ENCODE assay signal across 24 mouse cellular contexts in the genomic region with DNA sequence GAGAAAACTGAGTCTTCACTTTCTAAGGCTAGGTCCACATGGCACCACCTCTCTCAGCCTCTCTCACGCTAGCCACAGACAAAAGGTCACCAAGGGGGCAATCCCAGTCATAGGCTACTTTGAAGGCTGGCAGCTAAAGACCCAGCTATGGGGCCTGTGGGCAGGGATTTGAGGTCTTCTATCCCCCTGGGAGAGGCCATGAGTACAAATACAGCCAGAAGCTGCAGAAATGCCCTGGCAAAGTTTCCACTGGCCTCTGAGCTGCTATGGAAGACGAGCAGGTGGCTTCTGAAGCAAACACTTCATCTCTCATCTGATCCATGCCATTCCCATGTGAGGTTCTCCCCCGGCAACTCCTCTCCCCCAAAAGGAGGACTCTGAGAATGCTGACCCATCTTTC. TPM values are rescaled to one million over a fixed set of nuclear protein-coding genes. Genes with fewer than 3 reads are reported as not detected.
DNase-seq lines count a peak whose midpoint lies in the region; ATAC-seq and TF ChIP-seq lines count a peak whose summit lies in the region.
"Had no signal": no experiment of that assay in that cellular context is flagged by ENCODE, and none has a peak within 500 bp of the region (broad histone marks: within the 10 kb centered on the region; RNA-seq: fewer than 3 reads in every experiment).

No protein-coding gene starts in this region.

- no peak for TF ChIP-seq POLR2A in bone marrow macrophage, adult 2 months (IDR thresholded peaks at IDR 0.05; ENCODE audit: borderline replicate concordance, low read depth, low read length)

- no peak for TF ChIP-seq EP300 in lung, postnatal 0 days (IDR thresholded peaks at IDR 0.05)

- no peaks in the 10 kb centered on the region for H3K36me3 ChIP-seq in lung, embryonic 14.5 days (ENCODE audit: insufficient read depth)
- H3K36me3 ChIP-seq in lung, postnatal 0 days (ENCODE audit: insufficient read depth, low read length) = no peaks in the 10 kb centered on the region
- no peaks in the 10 kb centered on the region for H3K36me3 ChIP-seq in intestine, postnatal 0 days (ENCODE audit: control insufficient read depth, insufficient read depth)
- H3K36me3 ChIP-seq: forebrain, embryonic 10.5 days; hindbrain, embryonic 10.5 days; hindbrain, embryonic 13.5 days had no signal

- no peaks in the 10 kb centered on the region for H3K9me3 ChIP-seq in lung, embryonic 14.5 days (ENCODE audit: low read depth, low read length)
- no peaks in the 10 kb centered on the region for H3K9me3 ChIP-seq in lung, postnatal 0 days (ENCODE audit: low read length)
- H3K9me3 ChIP-seq in intestine, postnatal 0 days (ENCODE audit: control insufficient read depth) = no peaks in the 10 kb centered on the region
- H3K9me3 ChIP-seq: forebrain, embryonic 10.5 days; forebrain, embryonic 13.5 days; hindbrain, embryonic 10.5 days; hindbrain, embryonic 13.5 days had no signal

- peak; percentile 12 for DNase-seq in lung, embryonic 14.5 days
- DNase-seq in lung, postnatal 0 days (ENCODE audit: low spot score) = no peak
- peak; percentile 48 for DNase-seq in lung, postnatal 36 days
- DNase-seq in lung, adult 18-20 months = no peak
- no peak for DNase-seq in heart, postnatal 4 days
- DNase-seq: adrenal gland, adult 2 months; adrenal gland, postnatal 14 days; cerebellum, adult 11-12 months; cerebellum, adult 9-10 months; cerebellum, postnatal 14 days; forebrain, postnatal 0 days; gastrocnemius, adult 2 months; gastrocnemius, postnatal 14 days; heart, adult 11 months had no signal

- H3K4me2 ChIP-seq in lung, embryonic 14.5 days = no peak overlapping the region
- H3K4me2 ChIP-seq in lung, postnatal 0 days (replicated peaks; ENCODE audit: low read depth, low read length) = no peak overlapping the region
- no peak overlapping the region for H3K4me2 ChIP-seq in intestine, postnatal 0 days (replicated peaks; ENCODE audit: low read depth)
- H3K4me2 ChIP-seq: forebrain, embryonic 13.5 days; heart, embryonic 11.5 days; hindbrain, embryonic 13.5 days had no signal

- H3K4me3 ChIP-seq in lung, embryonic 14.5 days (ENCODE audit: low read depth, low read length) = no peak overlapping the region
- no peak overlapping the region for H3K4me3 ChIP-seq in lung, postnatal 0 days (ENCODE audit: low read depth, low read length)
- no peak overlapping the region for H3K4me3 ChIP-seq in bone marrow macrophage, adult 2 months (ENCODE audit: insufficient read depth, low read length)
- H3K4me3 ChIP-seq in intestine, postnatal 0 days (ENCODE audit: low read depth, low read length) = no peak overlapping the region
- H3K4me3 ChIP-seq: forebrain, embryonic 10.5 days; forebrain, embryonic 13.5 days; gastrocnemius, adult 2 months; hindbrain, embryonic 10.5 days; hindbrain, embryonic 13.5 days had no signal

- ATAC-seq in lung, embryonic 14.5 days (ENCODE audit: insufficient read depth) = no peak
- no peak for ATAC-seq in lung, postnatal 0 days
- ATAC-seq in intestine, postnatal 0 days = no peak
- ATAC-seq: forebrain, embryonic 13.5 days; forebrain, postnatal 0 days; hindbrain, embryonic 16.5 days had no signal

- 50% methylated on average over 3 of the region's 3 CpGs for WGBS in lung, embryonic 14.5 days
- WGBS in lung, postnatal 0 days = 40% methylated on average over 3 of the region's 3 CpGs
- WGBS in intestine, postnatal 0 days = 65% methylated on average over 3 of the region's 3 CpGs

- H3K27me3 ChIP-seq in lung, embryonic 14.5 days (ENCODE audit: insufficient read depth, low read length) = no peaks in the 10 kb centered on the region
- no peaks in the 10 kb centered on the region for H3K27me3 ChIP-seq in lung, postnatal 0 days (replicated peaks; ENCODE audit: insufficient read depth, low read length)
- no peaks in the 10 kb centered on the region for H3K27me3 ChIP-seq in intestine, postnatal 0 days (replicated peaks; ENCODE audit: control insufficient read depth, insufficient read depth, low read length)
- H3K27me3 ChIP-seq: forebrain, embryonic 13.5 days had no signal

- TF ChIP-seq CTCF in lung, embryonic 14.5 days (IDR thresholded peaks at IDR 0.05; ENCODE audit: low read depth) = no peak
- TF ChIP-seq CTCF in lung, postnatal 0 days (IDR thresholded peaks at IDR 0.05) = no peak
- TF ChIP-seq CTCF in bone marrow macrophage, adult 2 months (IDR thresholded peaks at IDR 0.05; ENCODE audit: low read depth, low read length) = no peak
- TF ChIP-seq CTCF in intestine, postnatal 0 days (IDR thresholded peaks at IDR 0.05; ENCODE audit: low read depth) = no peak

- no peak overlapping the region for H3K9ac ChIP-seq in lung, embryonic 14.5 days
- no peak overlapping the region for H3K9ac ChIP-seq in lung, postnatal 0 days (replicated peaks; ENCODE audit: low read depth)
- H3K9ac ChIP-seq in intestine, postnatal 0 days (ENCODE audit: low read depth, low read length) = no peak overlapping the region
- H3K9ac ChIP-seq: forebrain, embryonic 13.5 days; forebrain, postnatal 0 days; hindbrain, embryonic 13.5 days had no signal

- H3K4me1 ChIP-seq in lung, embryonic 14.5 days (ENCODE audit: insufficient read depth) = no peaks in the 10 kb centered on the region
- no peaks in the 10 kb centered on the region for H3K4me1 ChIP-seq in lung, postnatal 0 days (ENCODE audit: insufficient read depth, low read depth, low read length)
- peaks cover 69% of the 10 kb centered on the region for H3K4me1 ChIP-seq in bone marrow macrophage, adult 2 months (ENCODE audit: control insufficient read depth, insufficient read depth, low read length)
- H3K4me1 ChIP-seq in intestine, postnatal 0 days (replicated peaks; ENCODE audit: control insufficient read depth, insufficient read depth, low read length) = no peaks in the 10 kb centered on the region
- H3K4me1 ChIP-seq: forebrain, embryonic 10.5 days; forebrain, embryonic 13.5 days; hindbrain, embryonic 10.5 days; hindbrain, embryonic 13.5 days had no signal

- H3K27ac ChIP-seq in lung, embryonic 14.5 days (ENCODE audit: low read depth) = no peak overlapping the region
- H3K27ac ChIP-seq in lung, postnatal 0 days (ENCODE audit: low read length) = no peak overlapping the region
- peak overlapping the region; percentile 75 for H3K27ac ChIP-seq in bone marrow macrophage, adult 2 months (ENCODE audit: insufficient read depth, low read depth, low read length)
- no peak overlapping the region for H3K27ac ChIP-seq in intestine, postnatal 0 days (ENCODE audit: low read depth, low read length)
- H3K27ac ChIP-seq: forebrain, embryonic 10.5 days; forebrain, embryonic 13.5 days; gastrocnemius, adult 2 months; hindbrain, embryonic 10.5 days; hindbrain, embryonic 13.5 days had no signal

RNA-seq across cellular contexts. Expression of gene Il10ra, which starts 11.1 kb away (rescaled TPM):
- polyA plus RNA-seq in lung, embryonic 14.5 days (2014; fragmentation: Nextera tagmentation; extraction: Ambion mirVana) = 0.63 and 1.3 TPM in 2 replicates
- polyA plus RNA-seq in lung, postnatal 0 days (2015; fragmentation: Nextera tagmentation; extraction: Ambion mirVana) = 2.1 and 2.6 TPM in 2 replicates
- 195 and 197 TPM in 2 replicates for polyA plus RNA-seq in bone marrow macrophage, adult 2 months (2012; ENCODE audit: insufficient read depth, insufficient read length, missing spikeins)
- 1.2 TPM in 2 replicates for polyA plus RNA-seq in intestine, postnatal 0 days (2015; fragmentation: Nextera tagmentation; extraction: Ambion mirVana)
- 1 to 10 TPM; 1.0 to 1.2 TPM for total RNA-seq in heart, postnatal 4 days (2021)
- total RNA-seq: MEL had no signal

RNA-seq across cellular contexts. Expression of gene Tmprss13, which starts 38.8 kb away (rescaled TPM):
- 0.12 TPM in 2 replicates for polyA plus RNA-seq in lung, embryonic 14.5 days (2014; fragmentation: Nextera tagmentation; extraction: Ambion mirVana)
- 0.83 and 0.86 TPM in 2 replicates for polyA plus RNA-seq in lung, postnatal 0 days (2015; fragmentation: Nextera tagmentation; extraction: Ambion mirVana)
- not detected in 2 replicates for polyA plus RNA-seq in bone marrow macrophage, adult 2 months (2012; ENCODE audit: insufficient read depth, insufficient read length, missing spikeins)
- 0.04 TPM in 1 of 2 replicates, not detected in the other for polyA plus RNA-seq in intestine, postnatal 0 days (2015; fragmentation: Nextera tagmentation; extraction: Ambion mirVana)
- under 1 TPM; 0.24 to 0.50 TPM for total RNA-seq in heart, postnatal 4 days (2021)
- total RNA-seq: forebrain, postnatal 0 days; MEL had no signal
- polyA plus RNA-seq: forebrain, embryonic 10.5 days; forebrain, embryonic 13.5 days; frontal cortex, adult 2 months; hindbrain, embryonic 13.5 days had no signal

Comparison
In these comparisons a context has a peak if more than half of its experiments do, and no peak if none do; other contexts are left out.
1. DNase-seq: peak in lung, embryonic 14.5 days (single experiment) and lung, postnatal 36 days (single experiment); none in lung, postnatal 0 days (single experiment), lung, adult 18-20 months (0 of 2) and heart, postnatal 4 days (single experiment).
2. RNA of gene Il10ra, which starts 11.1 kb away (polyA plus RNA-seq): 195 to 197 TPM in bone marrow macrophage, adult 2 months; 2.1 to 2.6 TPM in lung, postnatal 0 days, 1.2 TPM in intestine, postnatal 0 days and 0.63 to 1.3 TPM in lung, embryonic 14.5 days; every median in the first group is over 10 times any median in the second.